Mouse (Mus musculus) cortical plate, adult 2 months (tissue): ENCODE results near the gene Cd55b.

ENCODE experiments used
- CTCF ChIP-seq: fragments of 200-500 bp; IDR thresholded peaks from 2 replicates; pipeline ENCODE4 v1.5.1; 2011; ENCODE audit warnings: mild to moderate bottlenecking, control low read depth, low read length; ENCODE audit not compliant: insufficient read depth; ENCODE audit errors: extremely low read depth
- POLR2A ChIP-seq: fragments of 200-500 bp; IDR thresholded peaks from 2 replicates; pipeline ENCODE4 v1.6.1; 2011; ENCODE audit warnings: mild to moderate bottlenecking, low read length, control low read depth; ENCODE audit not compliant: insufficient read depth; ENCODE audit errors: extremely low read depth

DNA sequence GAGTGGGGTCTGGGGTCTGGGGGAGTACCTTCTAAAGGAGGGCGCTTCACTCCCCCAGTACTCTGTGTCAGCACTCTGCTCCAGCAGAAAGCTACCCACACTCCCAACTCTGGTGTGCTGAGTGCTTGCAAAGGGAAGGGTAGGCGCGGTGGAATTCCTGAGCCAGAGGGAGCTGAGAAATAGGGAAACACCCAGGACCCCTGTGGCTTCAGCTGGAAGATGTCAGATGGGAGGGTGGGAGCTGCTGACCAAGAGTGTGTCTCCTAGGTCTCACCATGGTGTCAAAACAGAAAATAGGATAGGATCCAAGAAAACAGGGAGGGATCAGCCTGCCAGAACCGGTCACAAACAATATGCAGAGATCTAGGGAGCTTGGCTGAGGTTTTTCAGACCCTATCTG lies 40.1 kb upstream of the Cd55b start:
- TF ChIP-seq CTCF (no peak), POLR2A (no peak)
